Mouse (Mus musculus) midbrain, embryonic 15.5 days (tissue): ENCODE results near the gene Cfap43. TPM values are rescaled to one million over a fixed set of nuclear protein-coding genes. Genes with fewer than 3 reads are reported as not detected.

Source experiments
- ATAC-seq: fragments of 200-750 bp; cut with Nextera tagmentation; replicated peaks from 2 replicates; pipeline ENCODE4 v1.8.0; 2017; ENCODE audit warnings: moderate TSS enrichment
- H3K27ac ChIP-seq: fragments of 300-500 bp; sonication (generic); 2 replicates; pipeline ENCODE4 v1.5.1; 2015; ENCODE audit warnings: mild to moderate bottlenecking, inconsistent platforms
- H3K27me3 ChIP-seq: fragments of 300-500 bp; sonication (generic); replicated peaks from 2 replicates; pipeline ENCODE4 v1.6.1; 2015; ENCODE audit warnings: inconsistent platforms
- H3K36me3 ChIP-seq: fragments of 300-500 bp; sonication (generic); replicated peaks from 2 replicates; pipeline ENCODE4 v1.6.1; 2015; ENCODE audit warnings: inconsistent platforms
- H3K4me1 ChIP-seq: fragments of 300-500 bp; sonication (generic); 2 replicates; pipeline ENCODE4 v1.6.1; 2015; ENCODE audit warnings: inconsistent platforms
- H3K4me2 ChIP-seq: fragments of 300-500 bp; sonication (generic); 2 replicates; pipeline ENCODE4 v1.6.1; 2015; ENCODE audit warnings: inconsistent platforms, mild to moderate bottlenecking, moderate library complexity
- H3K4me3 ChIP-seq: fragments of 300-500 bp; sonication (generic); 2 replicates; pipeline ENCODE4 v1.5.1; 2015; ENCODE audit warnings: mild to moderate bottlenecking, inconsistent platforms
- H3K9ac ChIP-seq: fragments of 300-500 bp; sonication (generic); 2 replicates; pipeline ENCODE4 v1.6.1; 2015; ENCODE audit warnings: mild to moderate bottlenecking, inconsistent platforms
- H3K9me3 ChIP-seq: fragments of 300-500 bp; sonication (generic); 2 replicates; pipeline ENCODE4 v1.6.1; 2016; ENCODE audit warnings: inconsistent platforms
- WGBS: fragments of 180-500 bp; shearing (Covaris S2); methylation state at CpG from one replicate; pipeline ENCODE4 v1.1.7; 2015; ENCODE audit warnings: mixed read lengths; 5-methylcytosine and 5-hydroxymethylcytosine counted together
- polyA plus RNA-seq: library from polyadenylated mRNA; unstranded; fragments of >200 nt; fragmentation: Nextera tagmentation; extraction: Ambion mirVana; gene quantifications from 2 replicates; pipeline ENCODE4 v1.2.1, GENCODE M21; 2015

Cfap43 gene
- polyA plus RNA-seq, 1 experiment from 2014 or later = 1.5 TPM

DNA sequence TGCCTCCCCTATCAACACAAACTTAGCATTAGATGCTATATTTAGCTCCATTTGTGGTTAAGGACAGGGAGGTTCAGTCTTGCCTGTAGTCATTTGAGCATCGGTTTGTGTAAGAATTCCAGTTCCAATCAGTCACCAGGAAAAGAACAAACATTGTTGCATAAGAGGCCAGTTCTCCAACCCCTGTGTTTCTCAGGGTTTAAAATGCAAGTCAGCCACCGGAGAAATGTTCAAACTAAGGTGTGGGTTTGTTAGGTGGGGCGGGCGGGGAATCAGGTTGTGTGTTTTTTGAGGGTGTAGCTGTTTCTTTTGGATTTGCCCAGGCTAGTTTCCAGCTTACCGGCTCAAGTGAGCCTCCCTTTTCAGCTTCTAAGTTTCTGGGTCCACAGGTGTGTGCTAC is 84.5 kb downstream of the Cfap43 start:
- H3K9ac ChIP-seq = no peak overlapping the region
- no peaks in the 10 kb centered on the region for H3K9me3 ChIP-seq
- 0 out of 2 replicates have a peak, but pooled peaks cover 2% of the 10 kb centered on the region for H3K4me1 ChIP-seq
- 91% methylated on average over 5 of the region's 5 CpGs for WGBS
- H3K4me3 ChIP-seq = no peak overlapping the region
- no peak overlapping the region for H3K4me2 ChIP-seq
- H3K36me3 ChIP-seq = no peaks in the 10 kb centered on the region
- no peak overlapping the region for H3K27ac ChIP-seq
- H3K27me3 ChIP-seq = 0 out of 2 replicates have a peak, but pooled peaks cover 4% of the 10 kb centered on the region
- ATAC-seq = no peak

DNA sequence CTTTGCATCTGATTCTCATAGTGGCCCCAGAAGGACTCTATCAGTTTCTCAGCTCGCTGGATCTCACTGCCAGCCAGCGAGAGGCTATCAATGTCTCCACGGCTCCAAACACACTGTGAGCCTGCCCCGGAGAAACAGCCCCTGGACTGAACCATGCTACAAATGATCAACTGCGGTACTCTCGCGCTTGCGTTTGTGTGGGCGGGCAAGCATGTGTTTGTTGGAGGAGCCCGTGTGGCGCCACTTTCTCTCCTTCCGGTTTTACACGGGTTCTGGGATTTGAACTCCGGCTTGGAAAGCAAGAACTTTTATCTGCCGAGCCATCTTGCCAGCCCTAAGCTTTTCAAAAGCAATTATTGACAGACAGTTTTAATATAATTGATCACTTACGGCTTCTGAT is 86.8 kb downstream of the Cfap43 start:
- Histone ChIP-seq H3K27me3 (no peaks in the 10 kb centered on the region), H3K27ac (no peak overlapping the region), H3K4me2 (no peak overlapping the region), H3K9me3 (no peaks in the 10 kb centered on the region), H3K36me3 (no peaks in the 10 kb centered on the region), H3K9ac (no peak overlapping the region), H3K4me3 (no peak overlapping the region), H3K4me1 (no peaks in the 10 kb centered on the region)
- ATAC-seq = no peak
- 86% methylated on average over 16 of the region's 16 CpGs for WGBS

DNA sequence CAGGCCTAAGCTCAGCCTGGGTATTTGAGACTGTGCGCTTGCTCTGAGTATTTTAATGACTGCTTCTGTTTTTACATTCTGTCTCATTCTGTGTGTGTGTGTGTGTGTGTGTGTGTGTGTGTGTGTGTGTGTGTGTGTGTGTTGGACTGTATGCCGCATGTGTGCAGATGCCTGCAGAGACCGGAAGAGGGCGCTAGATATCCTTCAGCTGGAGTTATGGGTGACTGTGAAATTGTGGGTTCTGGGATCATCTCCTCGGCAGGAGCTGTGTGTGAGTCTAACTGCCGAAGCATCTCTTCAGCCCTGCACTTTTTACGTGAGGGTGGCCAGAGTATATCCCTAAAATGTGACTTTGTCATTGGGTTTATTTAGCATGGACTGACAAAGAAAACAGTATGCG is 88.0 kb downstream of the Cfap43 start:
- Histone ChIP-seq H3K9ac (no peak overlapping the region), H3K27ac (no peak overlapping the region), H3K4me3 (no peak overlapping the region), H3K36me3 (no peaks in the 10 kb centered on the region), H3K27me3 (no peaks in the 10 kb centered on the region), H3K4me2 (no peak overlapping the region), H3K4me1 (no peaks in the 10 kb centered on the region), H3K9me3 (no peaks in the 10 kb centered on the region)
- WGBS = 96% methylated on average over 8 of the region's 8 CpGs
- ATAC-seq = no peak

DNA sequence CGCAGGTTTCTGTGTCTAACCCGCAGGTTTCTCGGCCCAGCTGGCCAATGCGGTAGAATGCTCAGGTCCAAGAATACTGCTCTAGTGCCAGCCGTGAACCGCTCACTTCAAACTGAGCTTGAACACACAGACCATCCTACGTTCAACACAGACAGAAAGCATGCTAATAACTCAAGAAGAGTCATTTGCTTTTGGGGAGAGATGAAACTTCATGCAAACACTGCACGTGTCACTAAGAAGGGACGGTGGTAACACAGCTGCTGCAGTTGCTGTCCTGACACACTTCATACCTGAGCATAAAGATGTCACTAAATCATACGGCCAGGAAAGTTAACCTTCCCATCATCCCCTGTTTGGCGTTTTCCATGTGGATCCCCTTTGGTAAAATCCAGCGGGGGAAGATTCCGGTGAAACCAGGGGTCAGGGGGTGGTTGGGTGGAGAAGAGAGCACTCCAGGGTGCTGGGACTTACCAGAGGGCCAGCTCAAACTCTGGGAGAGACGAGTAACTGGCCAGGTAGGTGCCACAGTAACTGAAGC is 89.1 kb downstream of the Cfap43 start:
- no peaks in the 10 kb centered on the region for H3K27me3 ChIP-seq
- WGBS = 83% methylated on average over 14 of the region's 14 CpGs
- no peaks in the 10 kb centered on the region for H3K36me3 ChIP-seq
- no peak overlapping the region for H3K4me2 ChIP-seq
- no peak overlapping the region for H3K27ac ChIP-seq
- no peaks in the 10 kb centered on the region for H3K9me3 ChIP-seq
- no peak for ATAC-seq
- H3K9ac ChIP-seq = no peak overlapping the region
- no peaks in the 10 kb centered on the region for H3K4me1 ChIP-seq
- no peak overlapping the region for H3K4me3 ChIP-seq

DNA sequence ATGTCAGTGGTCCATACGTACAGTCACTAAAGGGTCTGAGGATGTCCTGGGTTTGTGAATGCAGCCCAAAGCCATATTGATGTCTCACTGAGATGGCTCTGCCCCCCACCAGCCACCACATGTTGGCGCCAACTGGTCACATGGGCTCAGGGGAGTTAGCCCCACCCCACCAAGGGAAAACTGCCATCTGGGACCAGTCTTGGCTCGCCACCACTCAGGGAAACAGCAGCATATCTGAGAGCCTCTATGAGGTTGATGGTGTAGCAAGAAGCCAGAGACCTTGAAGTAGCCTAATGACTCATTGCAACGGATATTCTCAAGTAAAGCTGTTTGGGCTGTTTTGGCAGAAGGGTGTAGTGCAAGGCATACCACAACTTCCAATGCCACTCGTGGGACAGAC is 95.1 kb downstream of the Cfap43 start:
- H3K9ac ChIP-seq = no peak overlapping the region
- no peaks in the 10 kb centered on the region for H3K36me3 ChIP-seq
- 0 out of 2 replicates have a peak, but pooled peaks cover 6% of the 10 kb centered on the region for H3K4me1 ChIP-seq
- H3K27ac ChIP-seq = no peak overlapping the region
- 84% methylated on average over 5 of the region's 5 CpGs for WGBS
- H3K9me3 ChIP-seq = no peaks in the 10 kb centered on the region
- no peak for ATAC-seq
- H3K27me3 ChIP-seq = no peaks in the 10 kb centered on the region
- H3K4me3 ChIP-seq = no peak overlapping the region
- no peak overlapping the region for H3K4me2 ChIP-seq

DNA sequence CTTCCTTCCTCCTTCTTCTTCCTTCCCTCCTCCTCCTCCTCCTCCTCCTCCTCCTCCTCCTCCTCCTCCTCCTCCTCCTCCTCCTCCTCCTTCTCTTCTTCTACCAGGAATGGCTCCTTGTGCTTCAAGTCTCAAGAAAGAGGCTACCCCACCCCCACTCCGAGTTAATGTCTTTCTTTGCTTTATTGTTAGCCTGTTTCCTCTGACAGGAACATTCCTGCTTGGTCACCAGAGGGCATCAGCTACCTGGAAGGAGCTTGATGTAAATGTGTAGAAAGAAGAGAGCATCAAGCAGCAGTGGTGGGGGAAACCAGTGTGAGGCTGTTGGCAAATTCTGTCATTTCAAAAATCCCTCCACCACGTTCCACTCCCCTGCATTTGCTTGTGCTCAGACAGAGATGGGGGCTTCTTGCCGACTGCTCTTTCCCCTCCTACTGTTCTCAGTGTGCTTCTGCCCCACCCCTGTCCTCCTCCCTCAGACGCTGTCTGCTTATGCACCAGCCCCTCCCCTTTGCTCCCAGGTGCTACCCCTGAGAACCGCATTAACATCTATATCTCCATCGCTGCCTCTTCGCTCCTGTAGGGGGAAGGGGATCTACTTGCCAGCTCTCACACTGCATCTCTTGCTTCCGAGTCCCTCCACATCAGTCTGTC is 96.8 kb downstream of the Cfap43 start:
- Histone ChIP-seq H3K4me2 (peak overlapping the region; percentile 34), H3K36me3 (no peaks in the 10 kb centered on the region), H3K9ac (no peak overlapping the region), H3K27ac (no peak overlapping the region), H3K4me1 (0 out of 2 replicates have a peak, but pooled peaks cover 6% of the 10 kb centered on the region), H3K27me3 (no peaks in the 10 kb centered on the region), H3K4me3 (no peak overlapping the region), H3K9me3 (no peaks in the 10 kb centered on the region)
- ATAC-seq = 0 out of 2 replicates have a peak, but pooled peaks have one; percentile 27
- WGBS = 19% methylated on average over 8 of the region's 8 CpGs

DNA sequence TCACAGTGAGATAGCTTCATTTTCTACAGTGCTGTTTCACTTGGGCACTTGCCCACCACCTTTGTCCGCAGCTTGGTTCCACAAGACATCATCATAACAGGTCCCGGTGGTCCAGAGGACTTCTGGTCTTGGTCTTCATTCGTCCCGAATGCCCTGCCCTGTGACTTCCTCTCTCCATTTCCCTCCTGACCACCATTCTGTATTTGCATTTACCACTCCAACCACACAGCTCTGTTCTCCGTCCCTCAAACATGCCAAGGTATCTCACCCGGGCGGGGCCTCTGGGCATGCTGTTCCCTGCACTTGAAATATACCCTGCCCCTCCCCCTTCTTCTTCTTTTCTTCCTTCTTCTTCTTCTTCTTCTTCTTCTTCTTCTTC is 97.6 kb downstream of the Cfap43 start:
- no peak for ATAC-seq
- Histone ChIP-seq H3K27ac (no peak overlapping the region), H3K4me2 (no peak overlapping the region), H3K36me3 (no peaks in the 10 kb centered on the region), H3K27me3 (no peaks in the 10 kb centered on the region), H3K9me3 (no peaks in the 10 kb centered on the region), H3K4me1 (0 out of 2 replicates have a peak, but pooled peaks cover 6% of the 10 kb centered on the region), H3K9ac (no peak overlapping the region), H3K4me3 (no peak overlapping the region)
- 64% methylated on average over 7 of the region's 7 CpGs for WGBS

DNA sequence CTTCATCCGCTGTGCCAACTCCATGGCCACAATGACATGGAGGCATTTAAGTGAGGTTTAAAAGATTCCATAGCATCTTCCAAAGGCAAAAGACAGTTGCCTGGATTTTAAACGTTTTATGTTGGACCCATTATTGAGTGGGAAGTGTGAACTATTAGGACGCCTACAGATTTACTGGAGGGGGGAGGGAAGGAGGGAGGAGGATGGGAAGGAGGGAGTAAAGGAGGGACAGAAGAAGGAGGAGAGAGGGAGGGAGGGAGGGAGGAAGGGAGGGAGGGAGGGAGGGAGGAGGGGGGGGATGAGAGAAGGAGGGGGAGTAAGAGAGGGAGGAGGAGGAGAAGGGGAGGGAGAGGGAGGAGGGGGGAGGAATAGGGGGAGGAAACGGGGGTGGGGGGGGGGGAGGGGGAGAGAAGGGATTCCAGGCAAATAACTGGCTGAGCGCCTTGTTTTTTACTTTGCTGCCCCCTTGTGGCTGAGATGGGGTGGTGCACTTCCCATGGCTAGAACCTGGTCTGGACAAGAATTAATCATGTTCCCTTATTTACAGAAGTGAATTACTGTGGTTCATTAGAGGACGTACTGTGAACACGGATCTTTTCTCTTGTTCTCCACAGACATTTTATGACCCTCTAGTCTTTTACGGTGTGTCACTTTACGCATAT is 98.1 kb downstream of the Cfap43 start:
- Histone ChIP-seq H3K36me3 (no peaks in the 10 kb centered on the region), H3K4me2 (no peak overlapping the region), H3K27me3 (no peaks in the 10 kb centered on the region), H3K4me3 (no peak overlapping the region), H3K4me1 (0 out of 2 replicates have a peak, but pooled peaks cover 6% of the 10 kb centered on the region), H3K9me3 (no peaks in the 10 kb centered on the region), H3K27ac (no peak overlapping the region), H3K9ac (no peak overlapping the region)
- ATAC-seq = peak; percentile 45; the same call in 1 of the 2 replicates
- 20% methylated on average over 8 of the region's 9 CpGs for WGBS

DNA sequence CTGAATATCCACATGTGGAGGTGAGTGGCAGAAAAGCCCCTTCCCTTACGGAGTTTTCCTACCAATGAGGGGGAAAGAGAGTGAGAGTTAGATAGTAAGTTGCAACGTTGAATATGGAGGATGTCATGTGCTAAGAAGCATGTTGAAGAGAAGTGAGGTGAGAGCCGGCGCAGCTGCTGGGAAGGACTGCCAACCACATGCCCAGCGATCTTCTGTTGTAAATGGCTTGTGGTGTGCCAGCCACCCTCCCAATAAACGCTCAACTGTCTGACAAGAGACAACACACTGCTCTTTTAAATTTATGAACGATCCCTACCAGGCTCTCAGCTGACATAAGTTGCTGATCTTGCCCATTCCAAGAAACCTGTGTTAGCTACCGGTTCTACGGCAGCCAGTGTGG is 101.4 kb downstream of the Cfap43 start:
- no peak for ATAC-seq
- no peaks in the 10 kb centered on the region for H3K9me3 ChIP-seq
- H3K4me2 ChIP-seq = no peak overlapping the region
- H3K27me3 ChIP-seq = no peaks in the 10 kb centered on the region
- no peak overlapping the region for H3K4me3 ChIP-seq
- no peak overlapping the region for H3K27ac ChIP-seq
- H3K4me1 ChIP-seq = 0 out of 2 replicates have a peak, but pooled peaks cover 6% of the 10 kb centered on the region
- WGBS = 90% methylated on average over 9 of the region's 9 CpGs
- H3K9ac ChIP-seq = no peak overlapping the region
- H3K36me3 ChIP-seq = no peaks in the 10 kb centered on the region

DNA sequence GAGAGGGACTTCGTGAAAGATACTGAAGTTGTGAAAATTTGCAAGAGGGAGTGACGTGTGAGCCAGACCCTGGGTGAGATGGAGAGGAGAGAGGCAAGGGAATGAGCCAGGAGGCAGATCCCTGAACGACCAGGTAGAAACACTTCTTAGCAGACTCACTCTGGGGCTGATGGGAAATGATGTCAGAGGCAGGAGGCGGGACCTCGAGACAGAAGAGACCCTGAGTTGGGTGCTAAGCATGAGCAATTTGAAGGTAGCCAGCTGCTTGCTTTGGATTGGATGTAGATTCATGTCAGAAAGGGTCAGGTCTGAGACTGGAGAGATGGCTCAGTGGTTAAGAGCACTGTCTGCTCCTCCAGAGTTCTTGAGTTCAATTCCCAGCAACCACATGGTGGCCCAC is 104.4 kb downstream of the Cfap43 start:
- H3K4me2 ChIP-seq = no peak overlapping the region
- H3K27ac ChIP-seq = no peak overlapping the region
- ATAC-seq = no peak
- 97% methylated on average over 5 of the region's 5 CpGs for WGBS
- H3K9me3 ChIP-seq = no peaks in the 10 kb centered on the region
- no peak overlapping the region for H3K9ac ChIP-seq
- H3K4me3 ChIP-seq = no peak overlapping the region
- no peaks in the 10 kb centered on the region for H3K4me1 ChIP-seq
- no peaks in the 10 kb centered on the region for H3K27me3 ChIP-seq
- H3K36me3 ChIP-seq = no peaks in the 10 kb centered on the region

DNA sequence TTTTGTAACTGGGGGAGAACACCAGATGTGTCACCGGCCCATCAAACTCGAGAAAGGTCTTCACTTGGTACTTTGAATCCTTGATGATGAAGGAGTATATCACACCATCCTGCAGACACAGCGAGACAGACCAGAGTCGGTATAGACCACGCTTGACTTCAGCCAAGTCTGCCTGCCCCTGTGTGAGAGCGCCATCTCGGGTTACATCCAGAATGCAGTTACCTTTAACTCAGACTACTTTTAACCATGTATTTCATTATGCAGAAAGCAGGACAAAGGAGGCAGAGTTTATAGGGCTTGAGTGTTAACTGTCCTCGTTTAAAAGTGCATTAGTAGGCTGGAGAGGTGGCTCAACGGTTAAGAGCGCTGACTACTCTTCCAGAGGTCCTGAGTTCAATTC is 107.0 kb downstream of the Cfap43 start:
- Histone ChIP-seq H3K9ac (no peak overlapping the region), H3K4me2 (no peak overlapping the region), H3K4me3 (no peak overlapping the region), H3K4me1 (no peaks in the 10 kb centered on the region), H3K36me3 (no peaks in the 10 kb centered on the region), H3K27me3 (no peaks in the 10 kb centered on the region), H3K9me3 (no peaks in the 10 kb centered on the region), H3K27ac (no peak overlapping the region)
- ATAC-seq = no peak
- 81% methylated on average over 10 of the region's 10 CpGs for WGBS

DNA sequence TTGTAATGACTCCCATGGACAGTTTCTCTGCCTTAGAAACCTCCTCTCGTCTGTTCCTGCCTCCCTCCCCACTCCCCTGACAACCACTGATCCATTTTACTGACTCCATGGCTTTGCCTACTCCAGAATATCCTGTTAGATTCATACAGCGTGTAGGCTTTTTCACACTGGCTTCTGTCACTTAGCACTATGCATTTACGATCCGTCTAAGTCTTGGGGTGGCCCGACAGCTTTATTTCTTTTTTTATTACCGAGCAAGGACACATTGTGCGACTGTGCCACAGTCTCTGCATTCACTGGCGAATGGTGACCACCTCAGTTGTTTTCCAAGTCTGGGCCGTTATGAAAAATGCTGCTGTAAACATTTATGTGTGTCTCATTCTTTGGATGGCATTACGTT is 120.5 kb downstream of the Cfap43 start:
- 65% methylated on average over 10 of the region's 10 CpGs for WGBS
- ATAC-seq = no peak
- H3K4me3 ChIP-seq = no peak overlapping the region
- no peak overlapping the region for H3K9ac ChIP-seq
- no peaks in the 10 kb centered on the region for H3K27me3 ChIP-seq
- no peaks in the 10 kb centered on the region for H3K4me1 ChIP-seq
- H3K27ac ChIP-seq = no peak overlapping the region
- no peaks in the 10 kb centered on the region for H3K9me3 ChIP-seq
- no peak overlapping the region for H3K4me2 ChIP-seq
- no peaks in the 10 kb centered on the region for H3K36me3 ChIP-seq

DNA sequence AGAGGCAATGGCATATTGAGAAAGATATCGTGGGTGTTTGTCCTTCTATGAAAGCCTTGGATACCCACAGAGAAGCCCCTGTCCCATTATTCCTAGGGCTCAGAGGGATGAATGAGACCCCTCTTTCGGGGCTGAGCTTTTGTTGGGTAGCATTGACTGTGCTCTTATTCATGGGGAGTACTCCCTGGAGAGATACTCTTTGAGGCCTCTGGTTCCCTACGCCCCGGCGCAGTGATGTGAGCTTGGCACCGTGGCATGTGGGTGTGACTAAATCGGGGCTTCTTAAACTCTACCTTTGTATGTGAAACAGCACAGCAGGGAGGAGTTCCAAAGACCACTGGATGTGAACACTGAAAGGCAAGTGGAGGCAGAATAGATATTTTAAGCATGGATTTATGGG is 122.4 kb downstream of the Cfap43 start:
- H3K27ac ChIP-seq = no peak overlapping the region
- H3K27me3 ChIP-seq = no peaks in the 10 kb centered on the region
- no peak overlapping the region for H3K4me2 ChIP-seq
- H3K36me3 ChIP-seq = no peaks in the 10 kb centered on the region
- no peaks in the 10 kb centered on the region for H3K9me3 ChIP-seq
- ATAC-seq = no peak; the same call in 1 of the 2 replicates
- H3K4me3 ChIP-seq = no peak overlapping the region
- WGBS = 18% methylated on average over 7 of the region's 7 CpGs
- H3K9ac ChIP-seq = no peak overlapping the region
- no peaks in the 10 kb centered on the region for H3K4me1 ChIP-seq
